Mouse (Mus musculus) forebrain, embryonic 16.5 days (tissue): ENCODE results near the gene Mex3a. TPM values are rescaled to one million over a fixed set of nuclear protein-coding genes. Genes with fewer than 3 reads are reported as not detected.

ENCODE experiments used
- ATAC-seq: fragments of 200-750 bp; cut with Nextera tagmentation; 2 replicates; pipeline ENCODE4 v1.8.0; 2017; ENCODE audit warnings: mild to moderate bottlenecking, moderate library complexity
- H3K27ac ChIP-seq: fragments of 300-500 bp; sonication (generic); 2 replicates; pipeline ENCODE4 v1.5.1; 2014; ENCODE audit warnings: low read length, control low read depth
- H3K27me3 ChIP-seq: fragments of 300-500 bp; sonication (generic); replicated peaks from 2 replicates; pipeline ENCODE4 v1.6.1; 2014; ENCODE audit warnings: low read length; ENCODE audit not compliant: control insufficient read depth, insufficient read depth
- H3K36me3 ChIP-seq: fragments of 300-500 bp; sonication (generic); 2 replicates; pipeline ENCODE4 v1.6.1; 2014; ENCODE audit not compliant: control insufficient read depth, insufficient read depth
- H3K4me1 ChIP-seq: fragments of 300-500 bp; sonication (generic); replicated peaks from 2 replicates; pipeline ENCODE4 v1.6.1; 2014; ENCODE audit warnings: low read length; ENCODE audit not compliant: control insufficient read depth, insufficient read depth
- H3K4me2 ChIP-seq: fragments of 300-500 bp; sonication (generic); 2 replicates; pipeline ENCODE4 v1.6.1; 2014; ENCODE audit warnings: mild to moderate bottlenecking, low read length, control low read depth
- H3K4me3 ChIP-seq: fragments of 300-500 bp; sonication (generic); replicated peaks from 2 replicates; pipeline ENCODE4 v1.5.1; 2014; ENCODE audit warnings: mild to moderate bottlenecking, low read length, control low read depth
- H3K9ac ChIP-seq: fragments of 300-500 bp; sonication (generic); replicated peaks from 2 replicates; pipeline ENCODE4 v1.6.1; 2014; ENCODE audit warnings: low read depth, low read length, control low read depth
- H3K9me3 ChIP-seq: fragments of 300-500 bp; sonication (generic); 2 replicates; pipeline ENCODE4 v1.6.1; 2016; ENCODE audit warnings: low read length; ENCODE audit not compliant: control insufficient read depth
- WGBS: fragments of 180-500 bp; shearing (Covaris S2); extraction: QIAGEN DNeasy Blood & Tissue Kit; methylation state at CpG from one replicate; pipeline ENCODE4 v1.1.7; 2014; 5-methylcytosine and 5-hydroxymethylcytosine counted together
- polyA plus RNA-seq: library from polyadenylated mRNA; unstranded; fragments of >200 nt; fragmentation: Nextera tagmentation; extraction: Ambion mirVana; gene quantifications from 2 replicates; pipeline ENCODE4 v1.2.1, GENCODE M21; 2015

Gene Mex3a
- polyA plus RNA-seq, 1 experiment from 2014 or later = 46.1 TPM

DNA sequence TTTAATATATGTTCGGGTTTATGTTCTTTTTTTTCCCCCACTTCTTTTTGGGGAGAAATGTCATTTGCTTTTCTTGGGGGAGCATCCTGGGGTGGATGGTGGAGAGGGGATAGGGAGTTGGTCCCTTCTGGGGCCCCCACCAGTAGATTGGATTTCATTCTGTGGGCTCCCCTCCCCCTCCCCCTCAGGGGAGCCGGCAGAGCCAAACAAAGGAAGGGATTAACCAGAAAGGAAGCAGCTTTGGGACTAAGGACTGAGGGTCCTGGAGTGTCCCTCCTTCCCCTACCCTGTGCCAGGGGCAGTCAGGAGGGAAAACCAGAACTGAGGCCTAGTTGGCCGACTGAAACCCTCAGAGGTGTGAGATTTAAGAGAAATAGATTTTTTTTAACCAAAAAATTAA, 7.2 kb downstream of the Mex3a start:
- Histone ChIP-seq H3K27ac (peak overlapping the region; percentile 53; the same call in 1 of the 2 replicates), H3K4me2 (no peak overlapping the region), H3K4me3 (no peak overlapping the region), H3K9me3 (no peaks in the 10 kb centered on the region), H3K36me3 (peaks cover 15% of the 10 kb centered on the region), H3K27me3 (no peaks in the 10 kb centered on the region), H3K9ac (0 out of 2 replicates have a peak overlapping the region, but pooled peaks have one; percentile 27), H3K4me1 (peaks cover 76% of the 10 kb centered on the region)
- WGBS = 0% methylated on average over 3 of the region's 3 CpGs
- ATAC-seq = no peak

DNA sequence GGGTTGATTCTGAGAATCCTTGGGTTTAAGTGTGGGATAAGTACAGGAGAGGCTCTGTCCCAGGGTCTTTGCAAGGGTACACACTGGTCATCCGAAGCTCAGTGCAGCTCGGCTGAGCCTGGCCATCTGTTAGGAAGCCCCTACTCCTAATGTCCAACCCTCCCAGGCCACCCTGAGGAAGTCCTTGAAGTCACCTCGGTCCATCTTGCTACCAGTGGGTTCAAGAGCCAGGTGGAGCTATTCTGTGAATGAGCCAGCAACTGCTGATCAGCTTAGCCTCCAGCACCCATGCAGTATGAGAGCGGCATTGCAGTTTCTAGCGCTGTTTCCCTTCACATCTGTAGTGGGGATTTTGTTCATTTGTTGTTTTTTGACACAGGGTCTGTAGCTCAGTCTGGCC, 7.9 kb downstream of the Mex3a start:
- H3K4me2 ChIP-seq = no peak overlapping the region
- H3K4me3 ChIP-seq = no peak overlapping the region
- no peak for ATAC-seq
- no peaks in the 10 kb centered on the region for H3K9me3 ChIP-seq
- 50% methylated on average over 5 of the region's 5 CpGs for WGBS
- H3K27me3 ChIP-seq = no peaks in the 10 kb centered on the region
- H3K27ac ChIP-seq = peak overlapping the region; percentile 29
- peaks cover 15% of the 10 kb centered on the region for H3K36me3 ChIP-seq
- no peak overlapping the region for H3K9ac ChIP-seq
- H3K4me1 ChIP-seq = peaks cover 69% of the 10 kb centered on the region

DNA sequence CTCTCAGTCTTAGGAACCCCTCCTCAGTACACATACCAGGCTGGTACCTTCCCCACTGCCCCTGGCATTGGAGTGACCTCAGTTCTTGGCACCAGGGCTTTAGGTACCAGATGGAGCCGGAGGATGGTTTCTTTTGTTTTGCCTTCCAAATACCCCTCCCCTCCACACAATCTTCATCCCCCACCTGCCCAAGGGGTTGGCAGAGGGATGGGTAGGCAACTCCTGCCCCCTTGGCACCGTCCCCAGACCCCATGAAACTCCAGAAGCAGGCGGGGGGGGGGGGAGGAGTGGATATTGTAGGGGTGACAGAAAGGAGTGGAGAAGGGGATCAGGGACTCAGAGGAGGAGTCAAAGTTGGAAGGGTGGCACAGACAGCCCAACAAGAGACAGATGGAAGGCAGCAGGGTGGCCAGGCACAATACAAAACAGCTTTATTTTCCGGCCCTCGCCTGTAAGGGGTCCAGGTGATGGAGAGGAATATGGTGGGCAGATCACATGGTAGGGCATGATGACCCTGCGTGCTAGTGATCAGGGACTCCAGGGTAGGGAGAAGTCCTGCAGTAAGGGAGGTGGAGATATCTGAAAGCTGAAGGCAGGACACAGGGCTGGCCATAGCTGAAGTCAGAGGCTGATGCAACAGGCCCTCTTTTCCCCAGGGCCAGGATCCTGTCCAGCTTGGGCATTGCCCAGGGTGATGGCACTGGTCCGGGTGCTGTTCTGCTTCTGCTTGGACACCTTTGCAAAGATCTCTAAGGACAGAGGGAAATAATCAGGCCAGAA, 9.6 kb downstream of the Mex3a start:
- Histone ChIP-seq H3K9ac (no peak overlapping the region), H3K36me3 (peaks cover 10% of the 10 kb centered on the region), H3K27me3 (no peaks in the 10 kb centered on the region), H3K4me3 (no peak overlapping the region), H3K4me2 (no peak overlapping the region), H3K27ac (peak overlapping the region; percentile 54), H3K4me1 (peaks cover 52% of the 10 kb centered on the region), H3K9me3 (no peaks in the 10 kb centered on the region)
- WGBS = 39% methylated on average over 7 of the region's 7 CpGs
- ATAC-seq = peak; percentile 49

DNA sequence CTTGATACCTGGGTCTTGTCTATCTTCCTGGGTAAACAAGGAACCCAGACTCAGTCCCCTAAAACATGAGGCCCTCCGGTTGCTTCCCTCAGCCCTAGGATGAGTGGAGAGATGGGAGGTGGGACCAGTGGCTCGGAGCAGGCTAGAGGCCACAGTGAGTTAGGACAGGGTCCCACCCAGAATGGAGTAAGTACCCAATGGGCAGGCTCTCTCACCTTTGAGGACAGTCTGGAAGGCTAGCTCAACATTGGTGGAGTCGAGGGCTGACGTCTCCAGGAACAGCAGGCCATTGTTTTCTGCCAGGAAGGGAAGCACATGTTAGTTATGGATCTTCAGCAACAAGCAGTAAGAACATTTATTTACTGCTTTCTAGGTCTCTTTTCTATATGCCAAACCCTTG, 10.3 kb downstream of the Mex3a start:
- H3K9me3 ChIP-seq = no peaks in the 10 kb centered on the region

GRCm38 (mm10) chr3:88543174-88543573, 11.0 kb downstream of the Mex3a start:
- Histone ChIP-seq H3K4me3 (no peak overlapping the region), H3K9ac (no peak overlapping the region), H3K27me3 (no peaks in the 10 kb centered on the region), H3K4me2 (no peak overlapping the region), H3K4me1 (peaks cover 38% of the 10 kb centered on the region), H3K9me3 (no peaks in the 10 kb centered on the region), H3K27ac (no peak overlapping the region), H3K36me3 (0 out of 2 replicates have a peak, but pooled peaks cover 2% of the 10 kb centered on the region)
- ATAC-seq = no peak
- WGBS = 86% methylated on average over 8 of the region's 8 CpGs

More for the DNA sequence above, 10.3 kb downstream of the Mex3a start:
- H3K27ac ChIP-seq = peak overlapping the region; percentile 54
- no peak overlapping the region for H3K4me3 ChIP-seq
- H3K4me2 ChIP-seq = no peak overlapping the region
- peaks cover 45% of the 10 kb centered on the region for H3K4me1 ChIP-seq
- no peak overlapping the region for H3K9ac ChIP-seq
- ATAC-seq = no peak
- H3K36me3 ChIP-seq = peaks cover 5% of the 10 kb centered on the region; the same call in 1 of the 2 replicates
- 71% methylated on average over 4 of the region's 4 CpGs for WGBS
- H3K27me3 ChIP-seq = no peaks in the 10 kb centered on the region

DNA sequence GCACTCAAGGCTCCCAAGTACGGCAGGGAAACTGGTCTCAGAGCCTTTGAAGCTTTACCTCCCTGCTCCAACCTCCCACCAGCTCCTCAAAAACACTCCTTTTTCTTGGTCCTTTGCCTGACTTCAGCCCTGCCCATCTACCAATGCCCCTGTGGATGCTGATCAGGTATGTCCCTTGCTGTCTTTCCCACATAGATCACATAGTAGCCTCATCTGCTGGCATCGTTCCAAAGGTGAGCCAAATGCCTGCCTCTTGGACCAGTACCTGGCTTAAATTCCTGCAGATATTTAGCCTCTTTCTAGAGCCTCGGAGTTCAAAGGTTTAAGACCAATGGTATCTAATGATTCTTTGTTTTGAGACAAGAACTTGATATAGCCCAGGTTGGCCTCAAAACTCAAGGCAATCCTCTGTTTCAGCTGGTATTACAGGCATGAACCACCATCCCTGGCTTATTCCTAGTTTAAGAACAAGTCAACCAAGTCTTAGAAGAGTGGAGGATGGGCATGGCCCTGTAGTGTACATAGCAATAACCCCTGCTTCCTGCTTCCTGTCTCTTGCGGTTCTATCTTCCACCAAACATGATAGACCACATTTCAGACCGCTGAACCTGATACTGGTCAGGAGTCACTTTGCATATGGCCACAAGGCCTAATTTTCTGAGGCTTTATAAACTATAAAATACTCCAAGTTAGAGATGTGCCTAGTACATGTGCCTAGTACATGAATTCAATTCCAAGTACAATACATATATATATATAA, 11.6 kb downstream of the Mex3a start:
- Histone ChIP-seq H3K4me3 (no peak overlapping the region), H3K9me3 (no peaks in the 10 kb centered on the region), H3K27me3 (no peaks in the 10 kb centered on the region), H3K9ac (no peak overlapping the region), H3K36me3 (0 out of 2 replicates have a peak, but pooled peaks cover under 1% of the 10 kb centered on the region), H3K27ac (no peak overlapping the region), H3K4me1 (peaks cover 32% of the 10 kb centered on the region), H3K4me2 (no peak overlapping the region)
- ATAC-seq = no peak
- 82% methylated on average over 5 of the region's 5 CpGs for WGBS

GRCm38 (mm10) chr3:88544514-88544913, 12.3 kb downstream of the Mex3a start:
- Histone ChIP-seq H3K9ac (no peak overlapping the region), H3K27ac (no peak overlapping the region), H3K4me3 (no peak overlapping the region), H3K4me2 (no peak overlapping the region), H3K4me1 (peaks cover 27% of the 10 kb centered on the region), H3K27me3 (no peaks in the 10 kb centered on the region), H3K36me3 (no peaks in the 10 kb centered on the region), H3K9me3 (no peaks in the 10 kb centered on the region)
- WGBS = 28% methylated on average over 5 of the region's 5 CpGs
- no peak for ATAC-seq

- H3K9me3 ChIP-seq = no peaks in the 10 kb centered on the region
- H3K27me3 ChIP-seq = no peaks in the 10 kb centered on the region
- no peak overlapping the region for H3K27ac ChIP-seq
- H3K4me3 ChIP-seq = no peak overlapping the region
- H3K9ac ChIP-seq = no peak overlapping the region
- WGBS = 64% methylated on average over 20 of the region's 20 CpGs
- no peak for ATAC-seq
- no peaks in the 10 kb centered on the region for H3K36me3 ChIP-seq
- no peak overlapping the region for H3K4me2 ChIP-seq
- H3K4me1 ChIP-seq = peaks cover 23% of the 10 kb centered on the region
Measured at GRCm38 (mm10) chr3:88544955-88545591, 12.9 kb downstream of the Mex3a start.
